Mouse (Mus musculus): ENCODE results near the gene Clca3b. TPM values are rescaled to one million over a fixed set of nuclear protein-coding genes. Genes with fewer than 3 reads are reported as not detected.
"Not testable (repeated sequence)": the region's sequence is repeated elsewhere in the genome, so short reads cannot be mapped to it uniquely, and the experiment has no call there.

Clca3b gene
- total RNA-seq (2012; rRNA removed) = 0.85 and 0.90 TPM in 2 replicates

GRCm38 (mm10) chr3:144849014-144849556 is at the start of gene Clca3b:
Gene Clca3b, minus strand, starts transcription at chr3:144849357.
- not testable (repeated sequence) for DNase-seq (ENCODE audit: low read depth, low spot score); H3K9me3 ChIP-seq (ENCODE audit: control insufficient read depth, insufficient read depth, low read depth, low read length); H3K4me1 ChIP-seq (ENCODE audit: control insufficient read depth in 2 of 2, insufficient read depth in 2 of 2, low read length in 2 of 2, poor library complexity in 1 of 2); H3K36me3 ChIP-seq (ENCODE audit: control insufficient read depth, insufficient read depth, low read length, poor library complexity, severe bottlenecking); H3K9ac ChIP-seq (ENCODE audit: insufficient read depth, low read depth, low read length, poor library complexity, severe bottlenecking); H3K4me3 ChIP-seq (ENCODE audit: insufficient read depth in 1 of 2, low read depth in 1 of 2, low read length in 2 of 2, poor library complexity in 1 of 2, severe bottlenecking in 1 of 2); H3K27ac ChIP-seq (ENCODE audit: insufficient read depth, low read depth, low read length, poor library complexity, severe bottlenecking)
- in situ Hi-C loops (cut with MboI; ENCODE audit: low sequenced_read_pairs in 2 of 2, unreplicated experiment in 2 of 2) = loop anchor here in 1 of 2 experiments (25.0 kb wide), 1 partner anchor 163 kb away; no protein-coding TSS in a partner anchor

- no peak overlapping the region for H3K4me3 ChIP-seq (ENCODE audit: insufficient read depth in 1 of 2, low read depth in 1 of 2, low read length in 2 of 2, poor library complexity in 1 of 2, severe bottlenecking in 1 of 2)
- DNase-seq (ENCODE audit: low read depth, low spot score) = no peak
- H3K4me1 ChIP-seq (ENCODE audit: control insufficient read depth in 2 of 2, insufficient read depth in 2 of 2, low read length in 2 of 2, poor library complexity in 1 of 2) = no peaks in the 10 kb centered on the region
- H3K9me3 ChIP-seq (ENCODE audit: control insufficient read depth, insufficient read depth, low read depth, low read length) = no peaks in the 10 kb centered on the region
- in situ Hi-C loops (cut with MboI; ENCODE audit: low sequenced_read_pairs in 2 of 2, unreplicated experiment in 2 of 2) = no loop called here
- no peak for TF ChIP-seq CHD2 (IDR thresholded peaks at IDR 0.05; ENCODE audit: low read depth, low read length)
- TF ChIP-seq ZNF384 (IDR thresholded peaks at IDR 0.05; ENCODE audit: low read depth, low read length) = no peak
- no peak for TF ChIP-seq HCFC1 (IDR thresholded peaks at IDR 0.05; ENCODE audit: borderline replicate concordance, insufficient read depth, low read length)
- no peak for TF ChIP-seq ZC3H11A (IDR thresholded peaks at IDR 0.05; ENCODE audit: borderline replicate concordance, low read depth, low read length)
- TF ChIP-seq MAFK (IDR thresholded peaks at IDR 0.05; ENCODE audit: insufficient read depth, low read depth, low read length) = no peak
- no peak overlapping the region for H3K9ac ChIP-seq (ENCODE audit: insufficient read depth, low read depth, low read length, poor library complexity, severe bottlenecking)
- H3K27ac ChIP-seq (ENCODE audit: insufficient read depth, low read depth, low read length, poor library complexity, severe bottlenecking) = no peak overlapping the region
- no peaks in the 10 kb centered on the region for H3K36me3 ChIP-seq (ENCODE audit: control insufficient read depth, insufficient read depth, low read length, poor library complexity, severe bottlenecking)
Observed at GRCm38 (mm10) chr3:144897042-144897678, 48.0 kb upstream of the Clca3b start.

GRCm38 (mm10) chr3:144890246-144890758 is 41.1 kb upstream of the Clca3b start:
- in situ Hi-C loops (cut with MboI; ENCODE audit: low sequenced_read_pairs in 2 of 2, unreplicated experiment in 2 of 2) = no loop called here
- Histone ChIP-seq H3K9ac (ENCODE audit: insufficient read depth, low read depth, low read length, poor library complexity, severe bottlenecking) (no peak overlapping the region), H3K9me3 (ENCODE audit: control insufficient read depth, insufficient read depth, low read depth, low read length) (no peaks in the 10 kb centered on the region), H3K36me3 (ENCODE audit: control insufficient read depth, insufficient read depth, low read length, poor library complexity, severe bottlenecking) (no peaks in the 10 kb centered on the region), H3K4me3 (ENCODE audit: insufficient read depth in 1 of 2, low read depth in 1 of 2, low read length in 2 of 2, poor library complexity in 1 of 2, severe bottlenecking in 1 of 2) (no peak overlapping the region), H3K27ac (ENCODE audit: insufficient read depth, low read depth, low read length, poor library complexity, severe bottlenecking) (no peak overlapping the region), H3K4me1 (ENCODE audit: control insufficient read depth in 2 of 2, insufficient read depth in 2 of 2, low read length in 2 of 2, poor library complexity in 1 of 2) (peaks cover 0 to 4% of the 10 kb centered on the region in 2 experiments; a peak in 1 of 4 replicates)
- DNase-seq (ENCODE audit: low read depth, low spot score) = no peak
- TF ChIP-seq ZNF384 (IDR thresholded peaks at IDR 0.05; ENCODE audit: low read depth, low read length) = no peak
- no peak for TF ChIP-seq CHD2 (IDR thresholded peaks at IDR 0.05; ENCODE audit: low read depth, low read length)
- TF ChIP-seq MAFK (IDR thresholded peaks at IDR 0.05; ENCODE audit: insufficient read depth, low read depth, low read length) = no peak
- TF ChIP-seq ZC3H11A (IDR thresholded peaks at IDR 0.05; ENCODE audit: borderline replicate concordance, low read depth, low read length) = no peak; the same call in 1 of the 2 replicates
- TF ChIP-seq HCFC1 (IDR thresholded peaks at IDR 0.05; ENCODE audit: borderline replicate concordance, insufficient read depth, low read length) = no peak

- Histone ChIP-seq H3K4me1 (ENCODE audit: control insufficient read depth in 2 of 2, insufficient read depth in 2 of 2, low read length in 2 of 2, poor library complexity in 1 of 2) (peaks cover 0 to 4% of the 10 kb centered on the region in 2 experiments; a peak in 1 of 4 replicates), H3K27ac (ENCODE audit: insufficient read depth, low read depth, low read length, poor library complexity, severe bottlenecking) (no peak overlapping the region), H3K9ac (ENCODE audit: insufficient read depth, low read depth, low read length, poor library complexity, severe bottlenecking) (no peak overlapping the region), H3K9me3 (ENCODE audit: control insufficient read depth, insufficient read depth, low read depth, low read length) (no peaks in the 10 kb centered on the region), H3K36me3 (ENCODE audit: control insufficient read depth, insufficient read depth, low read length, poor library complexity, severe bottlenecking) (no peaks in the 10 kb centered on the region), H3K4me3 (ENCODE audit: insufficient read depth in 1 of 2, low read depth in 1 of 2, low read length in 2 of 2, poor library complexity in 1 of 2, severe bottlenecking in 1 of 2) (no peak overlapping the region)
- TF ChIP-seq ZNF384 (IDR thresholded peaks at IDR 0.05; ENCODE audit: low read depth, low read length) (no peak), ZC3H11A (IDR thresholded peaks at IDR 0.05; ENCODE audit: borderline replicate concordance, low read depth, low read length) (no peak), HCFC1 (IDR thresholded peaks at IDR 0.05; ENCODE audit: borderline replicate concordance, insufficient read depth, low read length) (no peak), MAFK (IDR thresholded peaks at IDR 0.05; ENCODE audit: insufficient read depth, low read depth, low read length) (no peak), CHD2 (IDR thresholded peaks at IDR 0.05; ENCODE audit: low read depth, low read length) (no peak)
- in situ Hi-C loops (cut with MboI; ENCODE audit: low sequenced_read_pairs in 2 of 2, unreplicated experiment in 2 of 2) = no loop called here
- no peak for DNase-seq (ENCODE audit: low read depth, low spot score)
Observed at GRCm38 (mm10) chr3:144886957-144887356, 37.8 kb upstream of the Clca3b start.

GRCm38 (mm10) chr3:144872012-144872411 is 22.9 kb upstream of the Clca3b start:
- H3K9me3 ChIP-seq (ENCODE audit: control insufficient read depth, insufficient read depth, low read depth, low read length); H3K9ac ChIP-seq (ENCODE audit: insufficient read depth, low read depth, low read length, poor library complexity, severe bottlenecking); DNase-seq (ENCODE audit: low read depth, low spot score); H3K27ac ChIP-seq (ENCODE audit: insufficient read depth, low read depth, low read length, poor library complexity, severe bottlenecking); H3K4me3 ChIP-seq (ENCODE audit: insufficient read depth in 1 of 2, low read depth in 1 of 2, low read length in 2 of 2, poor library complexity in 1 of 2, severe bottlenecking in 1 of 2); H3K4me1 ChIP-seq (ENCODE audit: control insufficient read depth in 2 of 2, insufficient read depth in 2 of 2, low read length in 2 of 2, poor library complexity in 1 of 2); H3K36me3 ChIP-seq (ENCODE audit: control insufficient read depth, insufficient read depth, low read length, poor library complexity, severe bottlenecking); in situ Hi-C loops (cut with MboI; ENCODE audit: low sequenced_read_pairs in 2 of 2, unreplicated experiment in 2 of 2): not testable (repeated sequence)

Data from ES-E14 (cell line).